Mouse (Mus musculus): ENCODE data around the gene Grb10. TPM values are rescaled to one million over a fixed set of nuclear protein-coding genes. Genes with fewer than 3 reads are reported as not detected.

The Grb10 gene
- polyA plus RNA-seq, 2 experiments from 2014 or later, result not detected

DNA sequence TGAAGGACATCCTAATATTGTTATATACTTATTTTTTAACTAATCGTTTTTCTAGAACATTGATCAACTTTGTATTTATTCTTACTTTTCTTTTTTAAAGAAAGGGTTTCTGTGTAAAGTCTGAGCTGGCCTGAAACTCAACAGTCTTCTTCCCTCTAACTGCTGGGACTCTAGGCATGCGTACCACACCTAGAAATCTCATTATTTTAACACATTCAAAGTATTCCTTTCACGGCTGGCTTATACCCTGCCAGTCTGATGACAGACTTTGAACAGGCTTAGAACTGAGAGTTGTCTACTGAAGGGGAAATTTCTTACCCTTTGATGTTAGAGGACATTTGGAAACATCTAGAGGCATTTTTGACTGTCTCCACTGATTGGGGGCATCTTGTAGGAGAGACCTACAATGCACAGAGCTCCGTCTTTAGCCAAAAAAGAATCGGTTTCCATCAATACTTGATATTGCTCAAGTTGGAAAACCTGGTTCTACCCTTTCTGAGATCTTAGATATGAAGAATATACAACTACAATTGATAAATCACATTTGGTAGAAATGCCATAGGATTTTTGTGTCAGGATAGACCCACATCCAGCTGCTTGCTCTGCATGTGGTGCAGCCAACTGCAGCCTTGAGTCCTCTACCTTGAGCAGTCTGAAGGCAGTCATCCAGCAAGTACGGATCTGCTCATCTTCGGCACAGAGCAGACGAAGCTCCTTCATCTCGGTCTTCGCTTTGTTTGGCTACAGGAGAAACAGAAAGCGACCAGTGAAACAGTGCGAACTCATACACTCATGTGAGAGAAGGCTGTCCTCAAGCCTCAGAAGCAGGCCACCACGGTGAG, 95.0 kb downstream of the Grb10 start:
- ATAC-seq, result no peak

DNA sequence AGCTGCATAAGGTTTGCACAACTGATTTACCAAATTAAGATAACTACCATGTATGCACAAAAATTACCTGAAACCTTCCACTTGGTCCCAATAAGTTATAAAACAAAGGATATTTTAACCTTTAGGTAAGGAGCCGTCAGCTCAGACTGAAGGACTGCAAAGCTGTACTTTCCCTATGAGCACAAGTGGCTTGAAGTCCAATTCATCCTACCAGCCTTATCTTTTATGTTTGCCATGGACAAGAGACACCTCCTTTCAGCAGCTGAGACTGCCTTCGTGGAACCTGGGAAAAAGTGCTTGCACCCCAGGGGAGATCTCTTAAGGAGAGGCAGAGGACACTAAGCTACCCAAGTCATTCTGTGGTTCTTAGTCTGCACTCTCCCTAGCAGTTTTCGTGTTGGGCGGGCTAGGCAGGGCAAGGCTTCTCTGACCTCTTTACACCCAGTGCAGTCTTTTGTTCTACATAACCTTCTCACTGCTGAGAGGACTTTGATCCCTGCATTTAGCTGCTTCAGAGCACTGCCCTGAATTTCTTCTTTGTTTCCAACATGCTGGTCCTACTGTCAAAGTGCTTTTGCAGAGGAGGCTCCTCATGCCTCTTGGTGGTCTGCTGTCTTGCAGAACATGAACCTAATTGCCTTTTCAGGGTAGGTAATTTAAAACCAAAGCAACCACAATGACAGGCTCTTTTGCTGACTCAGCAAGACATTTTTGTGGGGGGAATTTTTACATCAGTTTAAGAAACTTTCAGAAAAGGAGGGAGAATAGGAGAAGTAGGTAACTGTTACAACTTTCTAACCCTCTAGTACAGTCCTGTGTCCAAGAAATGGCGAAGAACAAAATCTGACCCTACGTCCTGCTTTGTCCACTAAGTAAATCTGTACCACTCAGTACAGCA, 95.9 kb downstream of the Grb10 start:
- no peak for ATAC-seq

DNA sequence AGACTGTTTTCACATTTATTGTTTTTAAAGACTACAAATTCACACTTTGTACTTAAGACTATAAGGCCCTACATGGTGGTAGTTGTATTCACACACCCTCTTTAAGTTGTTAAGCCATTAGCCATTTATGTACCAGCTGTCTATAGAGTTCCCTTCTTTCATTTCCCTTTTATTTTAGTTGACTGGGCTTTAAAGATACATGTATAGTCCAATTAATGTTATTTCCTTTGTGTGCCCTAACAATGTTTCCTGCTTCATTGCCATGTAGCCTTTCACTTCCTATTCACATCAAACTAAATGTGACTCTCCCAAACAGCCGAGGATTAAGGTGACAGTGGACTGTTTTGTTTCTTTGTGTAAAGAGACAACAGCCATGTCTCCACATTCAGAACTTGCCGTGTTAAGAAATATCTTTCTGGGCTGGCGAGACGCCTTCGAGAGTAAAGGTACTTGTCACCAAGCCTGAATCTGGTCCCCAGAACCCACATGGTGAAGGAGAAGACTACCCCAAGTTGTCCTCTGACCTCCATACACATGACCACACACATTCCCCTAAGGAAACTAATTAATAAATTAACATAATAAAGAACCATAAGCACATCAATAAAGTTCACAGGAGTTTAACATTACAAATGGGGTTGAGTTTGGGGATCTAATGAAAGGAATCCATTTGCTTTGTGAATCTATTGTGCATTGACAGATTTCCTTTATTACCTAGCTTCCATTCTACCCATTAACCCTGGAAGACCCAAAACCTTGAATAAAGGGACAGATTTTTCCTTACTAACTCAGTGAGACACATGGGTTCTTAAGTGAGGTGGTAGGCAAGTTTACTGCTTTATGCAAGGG, 97.4 kb downstream of the Grb10 start:
- ATAC-seq, result no peak

DNA sequence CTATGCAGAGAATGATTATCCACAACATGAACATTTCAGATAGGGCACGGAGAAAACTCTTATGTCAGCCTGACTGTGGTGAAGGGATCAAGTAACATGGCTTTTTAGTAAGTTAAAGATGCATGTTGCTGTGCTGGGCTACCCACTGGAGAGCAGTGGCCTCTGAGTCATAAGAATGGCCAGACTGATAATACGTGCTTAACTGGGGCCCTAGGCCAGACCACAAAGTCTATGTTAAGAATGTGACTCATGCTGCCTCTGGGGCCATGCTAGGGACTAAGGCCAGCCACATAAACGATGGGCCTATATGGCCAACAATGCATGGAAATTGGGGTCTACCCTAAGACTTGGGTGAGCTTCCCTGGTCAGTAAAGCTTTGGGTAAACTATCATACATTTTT, 98.9 kb downstream of the Grb10 start:
- ATAC-seq, result no peak

DNA sequence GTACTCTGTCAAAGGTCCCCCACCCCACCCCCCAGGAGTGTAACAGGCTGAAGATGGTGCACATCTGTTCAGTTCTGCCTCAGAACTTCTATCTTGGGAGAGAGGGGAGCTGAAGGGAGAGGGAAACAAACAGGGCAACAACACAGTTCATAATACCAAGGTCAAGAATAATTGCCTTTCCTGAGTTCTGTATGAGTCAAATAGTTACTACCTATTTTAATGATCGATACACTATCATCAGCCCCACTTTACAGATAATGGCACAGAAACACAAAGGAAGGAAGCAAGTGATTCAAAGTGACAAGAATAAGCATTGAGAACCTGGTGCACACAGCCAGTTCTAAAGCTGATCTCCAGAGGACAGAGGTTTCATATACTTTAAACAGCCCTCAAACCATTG, 99.9 kb downstream of the Grb10 start:
- no peak for ATAC-seq

DNA sequence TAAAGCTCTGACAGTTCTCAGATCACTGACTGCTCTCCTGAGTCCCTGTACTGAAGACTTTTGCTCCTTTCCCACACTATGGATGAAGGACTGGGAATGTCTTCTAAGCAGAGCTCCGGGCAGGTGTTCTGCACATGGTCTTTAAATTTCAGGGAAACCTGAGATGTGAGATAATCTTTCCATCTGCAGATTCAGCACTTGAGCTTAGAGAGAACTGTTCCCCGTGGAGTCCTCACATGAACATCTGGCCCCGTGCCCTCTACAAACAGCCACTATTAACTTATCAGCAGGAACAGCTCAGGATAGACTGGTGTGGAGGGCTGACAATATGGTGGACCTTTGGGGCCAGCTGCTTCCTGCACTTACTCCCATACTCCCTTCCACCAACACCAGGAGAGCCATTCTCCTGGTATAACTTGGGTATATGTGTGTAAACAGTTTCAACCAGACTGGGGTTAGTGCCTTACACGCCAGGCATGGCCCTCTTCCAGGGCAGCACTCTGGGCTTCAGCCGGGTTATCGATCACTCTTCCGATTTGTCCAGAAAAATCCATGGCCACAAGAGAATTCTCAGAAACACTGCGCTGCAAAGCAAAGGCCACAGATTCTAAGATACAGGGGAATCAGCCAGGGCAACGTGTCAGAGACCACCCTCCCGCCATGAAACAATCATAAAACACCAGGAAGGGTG, 101.0 kb downstream of the Grb10 start:
- no peak for ATAC-seq

DNA sequence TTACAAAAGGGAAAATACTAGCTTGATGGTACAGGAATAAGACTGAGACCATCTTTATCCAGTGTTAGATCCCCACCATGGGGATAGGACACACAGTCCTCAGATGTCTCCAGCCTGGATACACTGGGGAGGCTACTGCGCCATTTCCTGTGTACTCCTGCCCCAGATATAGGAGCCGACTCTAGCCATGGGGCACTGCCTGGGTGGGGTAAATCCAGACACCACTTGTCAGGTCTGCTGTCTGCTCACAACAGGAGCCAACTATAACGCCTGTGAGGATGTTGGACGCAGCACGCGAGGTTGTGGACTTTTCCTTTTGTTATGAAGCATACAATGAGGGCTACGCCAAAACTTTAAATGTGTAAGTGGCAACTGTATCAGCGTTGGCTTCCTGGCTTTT, 103.7 kb downstream of the Grb10 start:
- ATAC-seq, result no peak

DNA sequence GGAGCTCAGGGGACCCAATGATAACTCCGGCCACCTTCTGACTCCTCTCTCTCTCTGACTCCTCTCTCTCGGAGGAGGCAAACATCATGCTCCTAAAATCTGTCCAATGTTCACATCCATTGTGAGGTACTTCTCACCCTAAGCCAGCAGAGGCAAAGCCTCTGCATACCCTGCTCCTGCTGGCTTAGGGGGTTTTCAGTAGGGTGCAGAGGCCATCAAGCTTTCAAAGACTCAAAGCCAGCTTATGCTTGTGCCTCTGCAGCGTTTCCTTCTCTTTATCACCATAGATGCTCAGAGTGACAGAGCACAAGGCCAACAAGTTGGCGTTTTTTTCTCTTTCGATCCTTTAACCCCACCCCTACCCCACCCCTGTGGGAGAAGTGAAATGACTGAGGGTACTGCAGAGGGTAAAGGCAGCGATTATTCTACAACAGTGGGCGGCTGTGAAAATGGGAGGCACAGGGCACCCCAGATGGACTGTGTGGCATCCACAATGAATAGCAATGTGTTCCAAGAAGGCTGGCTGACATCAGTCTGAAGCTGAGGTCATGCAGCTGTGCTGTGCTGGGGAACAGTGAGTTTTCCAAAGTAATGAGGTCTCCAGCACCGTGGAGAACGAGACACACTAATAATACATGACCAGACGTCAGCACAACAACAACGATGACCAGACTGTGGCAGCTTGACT, 106.2 kb downstream of the Grb10 start:
- ATAC-seq, result no peak

DNA sequence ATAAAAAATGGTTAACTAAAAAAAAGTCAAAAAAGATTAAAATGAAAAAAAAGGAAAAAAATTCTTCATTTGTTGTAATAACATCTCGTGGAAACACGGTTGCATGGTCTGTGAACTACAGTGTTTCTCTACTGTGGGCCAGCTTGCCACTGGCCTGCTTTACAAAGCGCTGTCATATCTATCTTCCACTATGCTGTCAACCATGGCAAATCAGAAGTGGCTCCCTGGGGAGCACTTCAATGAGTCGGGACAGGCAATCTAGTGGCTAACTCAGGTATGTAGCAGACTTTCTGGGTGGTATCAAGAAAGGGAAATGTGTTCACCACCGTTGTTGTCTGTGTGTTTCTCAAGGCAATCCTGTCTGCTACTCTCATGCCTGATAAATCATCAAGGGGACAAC, 106.8 kb downstream of the Grb10 start:
- no peak for ATAC-seq

DNA sequence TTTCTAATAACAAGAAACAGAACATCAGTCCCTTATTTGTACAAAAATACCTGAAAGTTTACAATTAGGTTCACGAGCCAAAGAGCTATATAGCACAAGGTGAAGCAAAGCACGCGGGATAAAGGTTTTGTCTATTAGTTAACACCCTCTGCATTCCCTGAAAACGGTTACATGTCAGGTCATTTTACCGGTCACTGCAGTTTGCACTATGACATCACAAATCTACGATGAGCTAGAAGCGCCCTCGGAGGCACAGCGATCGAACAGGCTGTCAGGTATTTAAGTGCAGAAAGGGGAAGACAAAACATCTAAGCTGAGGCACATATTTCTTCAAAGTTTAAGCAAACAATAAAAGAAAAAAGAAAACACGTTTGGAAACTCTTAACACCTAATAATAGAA, 108.0 kb downstream of the Grb10 start:
- no peak for ATAC-seq

DNA sequence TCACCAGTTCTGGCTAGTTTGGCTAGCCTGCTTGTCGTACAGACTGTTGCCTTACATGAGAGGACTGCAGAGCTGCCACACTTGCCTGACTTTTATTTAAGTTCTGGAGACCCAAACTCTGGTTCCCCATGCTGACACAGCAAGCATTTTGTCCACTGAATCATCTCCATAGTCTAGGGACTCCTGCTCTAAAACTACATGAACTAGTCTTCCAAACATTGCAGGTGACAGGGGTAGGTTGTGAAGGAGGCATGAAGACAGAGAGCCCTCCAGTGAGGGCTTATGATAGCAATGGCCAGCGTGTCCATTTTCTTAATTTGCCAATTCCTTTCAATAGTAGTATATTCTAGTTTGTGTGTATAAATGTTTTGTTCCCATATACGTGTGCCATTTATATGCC, 109.4 kb downstream of the Grb10 start:
- no peak for ATAC-seq

DNA sequence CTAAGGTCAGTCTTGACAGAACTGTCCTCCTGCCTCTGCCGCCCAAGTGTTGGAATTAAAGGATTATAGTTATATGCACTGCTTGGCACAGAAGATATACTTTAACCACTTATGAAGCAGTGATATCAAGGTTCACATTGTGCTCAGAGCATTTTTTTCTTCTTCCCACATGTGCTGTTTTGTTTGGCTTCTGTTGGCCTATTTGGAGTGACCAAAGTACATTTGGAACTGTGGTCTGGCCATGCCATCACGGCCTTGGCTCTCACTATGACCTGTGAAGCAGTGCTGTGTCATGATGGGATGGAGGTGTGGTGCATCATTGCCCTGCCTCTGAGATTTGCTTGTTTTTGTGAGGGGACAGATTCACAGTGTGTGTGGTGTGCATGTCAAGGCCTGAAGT, 109.9 kb downstream of the Grb10 start:
- no peak for ATAC-seq

DNA sequence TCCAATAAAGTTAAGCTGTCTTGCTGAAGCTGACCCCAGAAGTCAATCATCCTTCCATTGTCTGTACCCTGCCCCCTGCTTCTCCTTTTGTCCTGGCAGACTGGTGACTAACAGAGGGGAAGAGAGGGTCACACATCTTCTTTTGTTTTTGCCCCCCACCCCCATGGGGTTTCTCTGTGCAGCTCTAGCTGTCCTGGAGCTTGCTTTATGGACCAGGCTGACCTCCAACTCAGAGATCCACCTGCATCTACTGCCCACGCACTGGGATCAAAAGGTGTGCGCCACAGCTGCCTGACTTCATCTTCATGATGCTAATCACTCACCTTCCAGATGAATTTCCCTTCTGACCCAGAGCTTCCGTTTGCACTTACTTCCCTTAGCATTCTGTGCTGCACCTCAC, 114.6 kb downstream of the Grb10 start:
- no peak for ATAC-seq

DNA sequence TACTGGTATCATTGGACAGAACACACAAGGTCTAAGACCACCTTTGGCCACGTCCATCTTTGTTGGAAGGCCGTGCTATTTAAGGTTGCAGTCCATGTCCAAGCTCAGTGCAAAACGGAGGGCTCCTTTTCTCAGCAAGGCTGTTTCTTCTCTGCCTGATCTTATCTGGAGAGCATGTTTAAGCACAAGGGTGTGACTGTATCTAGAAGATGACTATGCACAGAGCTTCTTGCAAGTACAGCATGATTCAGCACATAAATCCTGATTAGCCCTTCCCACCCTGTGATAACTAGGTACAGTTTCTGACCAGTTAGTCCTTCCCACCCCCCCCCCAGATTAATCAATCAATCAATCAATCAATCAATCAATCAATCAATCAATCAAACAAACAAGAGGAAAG, 115.1 kb downstream of the Grb10 start:
- ATAC-seq, result no peak

DNA sequence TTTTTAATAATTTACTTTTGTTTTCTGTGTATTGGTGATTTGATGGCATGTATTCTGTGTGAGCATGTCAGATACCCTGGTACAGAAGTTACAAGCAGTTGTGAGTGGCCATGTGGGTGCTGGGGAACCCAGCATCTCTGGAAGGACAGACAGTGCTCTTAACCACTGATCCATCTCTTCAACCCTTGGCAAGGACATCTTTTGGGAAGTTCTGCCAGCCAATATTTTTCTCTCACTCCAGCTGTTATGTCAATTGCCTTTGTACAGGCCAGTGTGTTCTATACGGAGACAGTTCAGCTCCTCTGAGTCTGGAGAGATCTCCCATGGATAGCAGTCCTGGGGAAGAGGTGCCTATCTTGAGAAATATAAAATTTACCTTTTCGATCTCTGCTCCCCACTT, 116.4 kb downstream of the Grb10 start:
- ATAC-seq, result no peak

DNA sequence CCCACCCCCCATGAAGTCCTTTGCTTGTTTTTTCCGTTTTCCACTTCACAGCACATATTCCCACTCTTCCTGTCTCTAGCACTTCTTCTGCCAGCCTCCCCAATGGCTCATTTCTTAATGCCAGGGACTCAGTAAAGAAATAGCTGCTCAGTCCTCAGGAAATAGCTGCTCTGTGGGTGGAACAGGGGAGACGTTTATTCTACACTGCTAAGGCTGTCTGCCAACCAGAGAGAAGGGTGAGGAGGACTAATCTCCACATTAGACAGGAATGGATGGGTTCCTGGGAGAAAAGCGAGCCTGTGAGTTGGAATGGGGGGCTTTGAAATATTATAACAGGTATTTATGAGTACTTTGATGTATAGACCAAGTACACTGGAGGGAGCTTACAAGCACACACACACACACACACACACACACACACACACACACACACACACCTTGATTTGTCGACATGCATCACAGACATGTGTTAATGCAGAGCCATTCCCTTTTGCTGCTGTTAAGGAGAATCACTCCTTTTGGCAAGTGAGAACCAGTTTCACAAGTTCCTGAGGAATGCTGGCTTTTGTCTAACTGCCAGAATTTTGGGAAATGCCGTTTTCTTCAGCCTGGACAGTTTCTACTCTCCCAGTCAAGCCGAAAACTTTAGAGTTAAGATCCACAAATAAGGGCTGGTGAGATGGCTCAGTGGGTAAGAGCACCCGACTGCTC, 130.6 kb downstream of the Grb10 start:
- no peak for ATAC-seq

DNA sequence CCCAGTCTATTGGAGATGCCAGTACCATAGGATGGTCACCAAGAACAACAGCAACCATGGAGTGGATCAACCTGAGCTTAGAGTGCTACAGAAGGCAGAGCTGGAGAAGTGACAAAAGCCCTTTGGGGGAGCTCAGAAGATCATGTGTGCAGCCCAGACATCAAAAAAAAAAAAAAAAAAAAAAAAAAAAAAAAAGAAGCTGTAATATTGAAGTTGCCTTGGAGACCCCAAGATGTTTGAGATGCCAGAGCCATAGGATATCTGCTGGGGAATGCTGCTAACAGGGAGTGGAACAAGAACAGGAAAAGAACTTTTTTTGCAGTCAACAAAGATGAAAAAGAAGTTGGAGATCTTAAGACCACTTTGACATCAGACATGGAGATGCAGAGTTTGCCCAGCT, 133.0 kb downstream of the Grb10 start:
- ATAC-seq, result no peak

DNA sequence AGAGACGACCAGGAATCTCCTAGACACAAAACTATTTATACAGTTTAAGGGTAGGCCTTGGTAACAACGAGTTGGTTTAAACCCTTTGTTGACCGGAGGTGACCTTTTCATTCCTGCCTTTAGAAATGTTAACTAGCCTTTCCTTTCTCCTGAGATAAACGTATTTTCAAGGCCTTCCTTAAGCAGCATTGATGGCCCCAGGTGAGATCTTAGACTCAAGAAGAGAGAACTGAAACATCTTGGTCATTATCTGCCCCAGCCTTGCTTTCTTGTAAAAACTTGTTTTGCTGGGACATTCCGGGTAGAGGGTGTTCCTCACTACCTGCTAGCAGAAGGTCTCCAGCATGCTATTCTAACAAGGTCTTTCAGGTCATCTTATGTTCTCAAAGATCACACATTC, 133.5 kb downstream of the Grb10 start:
- ATAC-seq, result no peak

DNA sequence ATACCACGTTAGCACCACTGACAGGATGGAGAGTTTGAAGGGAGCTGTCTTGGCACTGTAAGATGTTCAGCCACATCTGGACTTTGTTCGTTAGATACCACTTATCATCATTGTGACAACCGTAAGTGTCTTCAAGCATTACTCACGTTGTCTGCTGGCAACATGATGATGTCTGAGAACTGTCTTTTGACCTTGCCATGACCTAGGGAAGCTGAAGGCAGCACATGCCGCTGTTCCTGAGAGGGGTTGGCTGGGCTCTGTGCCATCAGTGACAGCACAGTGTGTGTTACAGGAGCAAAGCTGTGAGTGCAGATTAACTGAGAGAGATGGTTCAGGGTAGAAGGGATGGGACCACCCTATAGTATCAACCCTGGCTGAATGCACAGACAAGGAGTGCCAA, 137.0 kb downstream of the Grb10 start:
- no peak for ATAC-seq

DNA sequence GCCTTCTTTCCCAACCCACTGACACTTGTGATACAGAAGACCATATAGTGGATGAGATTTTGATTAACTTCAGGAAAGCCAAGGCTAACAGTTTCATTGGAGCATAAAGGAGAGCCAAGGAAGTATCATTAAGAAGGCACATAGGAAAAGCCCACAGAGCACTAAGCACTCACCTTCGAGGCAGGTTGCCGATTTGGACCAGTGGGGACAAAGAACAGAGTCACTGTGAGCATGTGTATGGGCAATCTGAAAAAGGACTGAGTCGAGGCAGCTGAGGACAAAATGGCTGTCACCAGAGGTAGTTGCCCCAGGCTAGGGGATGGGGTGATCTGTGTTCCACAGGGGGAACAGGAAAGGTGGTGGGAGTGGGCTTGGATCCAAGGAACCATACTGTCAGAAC, 140.0 kb downstream of the Grb10 start:
- ATAC-seq, result no peak
